Mouse (Mus musculus) thymus, adult 2 months (tissue): Measurements from ENCODE around the gene Plcb1.

Experiments used
- CTCF ChIP-seq: fragments of 200-500 bp; IDR thresholded peaks from 2 replicates; pipeline ENCODE4 v1.5.1; 2012; ENCODE audit warnings: mild to moderate bottlenecking, control low read depth, low read length, moderate library complexity, borderline replicate concordance; ENCODE audit not compliant: control insufficient read depth, poor library complexity, insufficient read depth; ENCODE audit errors: extremely low read depth
- POLR2A ChIP-seq: fragments of 200-500 bp; IDR thresholded peaks from 2 replicates; pipeline ENCODE4 v1.6.1; 2012; ENCODE audit warnings: mild to moderate bottlenecking, low read length, control low read depth, moderate library complexity; ENCODE audit not compliant: control insufficient read depth, poor library complexity, insufficient read depth; ENCODE audit errors: extremely low read depth

DNA sequence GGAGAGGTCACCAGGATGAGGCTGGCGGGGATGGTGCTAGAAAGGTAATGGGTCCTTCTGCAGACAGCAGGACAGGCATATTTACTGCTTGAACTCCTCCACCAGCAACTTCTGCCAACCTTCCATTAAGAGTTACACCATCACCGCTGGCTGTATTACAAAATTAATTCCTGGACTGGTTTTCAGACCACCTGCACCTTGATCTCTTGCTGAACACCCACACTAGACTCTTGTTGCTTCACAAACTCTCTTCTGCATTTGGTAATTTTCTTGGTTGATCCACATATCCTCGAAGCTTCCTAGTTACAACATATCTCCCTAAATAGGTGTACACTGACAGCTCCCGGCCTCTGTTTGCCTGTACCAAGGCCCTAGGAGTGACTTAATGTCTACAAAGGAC lies 170.6 kb downstream of the Plcb1 start:
- TF ChIP-seq POLR2A = no peak
- TF ChIP-seq CTCF = no peak
